Mouse (Mus musculus) olfactory bulb, adult 2 months (tissue): ENCODE data around the gene Olfr938.

Experiments used
- CTCF ChIP-seq: fragments of 200-500 bp; IDR thresholded peaks from 2 replicates; pipeline ENCODE4 v1.5.1; 2012; ENCODE audit warnings: low read depth, mild to moderate bottlenecking, low read length, moderate library complexity; ENCODE audit not compliant: insufficient read depth
- POLR2A ChIP-seq: fragments of 200-500 bp; IDR thresholded peaks from 2 replicates; pipeline ENCODE4 v1.6.1; 2012; ENCODE audit warnings: mild to moderate bottlenecking, low read depth, low read length, moderate library complexity; ENCODE audit not compliant: insufficient read depth

- TF ChIP-seq POLR2A (no peak), CTCF (no peak)
Measured at GRCm38 (mm10) chr9:39078787-39079186, at the start of gene Olfr938.
